Mouse (Mus musculus): ENCODE results near the gene Actrt2.

Actrt2 gene

GRCm38 (mm10) chr4:154667767-154668166 lies at the start of gene Actrt2:
TSS of gene Actrt2 (minus strand) at chr4:154667867.
- CTCF ChIA-PET = no interaction called here

GRCm38 (mm10) chr4:154709391-154710107 lies 41.9 kb upstream of the Actrt2 start:
- CTCF ChIA-PET = no interaction called here

- CTCF ChIA-PET = no interaction called here
These were observed 41.1 kb upstream of the Actrt2 start for GRCm38 (mm10) chr4:154708811-154709210.

GRCm38 (mm10) chr4:154708223-154708622 lies 40.6 kb upstream of the Actrt2 start:
- CTCF ChIA-PET = no interaction called here

- CTCF ChIA-PET = no interaction called here
These were observed 39.9 kb upstream of the Actrt2 start for GRCm38 (mm10) chr4:154707521-154707920.

GRCm38 (mm10) chr4:154706442-154706841 lies 38.8 kb upstream of the Actrt2 start:
- CTCF ChIA-PET = no interaction called here

- CTCF ChIA-PET = no interaction called here
These were observed 38.0 kb upstream of the Actrt2 start for GRCm38 (mm10) chr4:154705681-154706080.

- CTCF ChIA-PET = no interaction called here
These were observed 37.4 kb upstream of the Actrt2 start for GRCm38 (mm10) chr4:154705056-154705455.

GRCm38 (mm10) chr4:154704591-154704990 lies 36.9 kb upstream of the Actrt2 start:
- CTCF ChIA-PET = no interaction called here

- CTCF ChIA-PET = no interaction called here
These were observed 35.9 kb upstream of the Actrt2 start for GRCm38 (mm10) chr4:154703426-154704070.

GRCm38 (mm10) chr4:154702931-154703330 lies 35.3 kb upstream of the Actrt2 start:
- CTCF ChIA-PET = no interaction called here

GRCm38 (mm10) chr4:154702186-154702585 lies 34.5 kb upstream of the Actrt2 start:
- CTCF ChIA-PET = no interaction called here

- CTCF ChIA-PET = no interaction called here
These were observed 33.3 kb upstream of the Actrt2 start for GRCm38 (mm10) chr4:154700921-154701412.

- CTCF ChIA-PET = no interaction called here
These were observed 32.8 kb upstream of the Actrt2 start for GRCm38 (mm10) chr4:154700436-154700835.

- CTCF ChIA-PET = no interaction called here
These were observed 31.6 kb upstream of the Actrt2 start for GRCm38 (mm10) chr4:154699236-154699635.

GRCm38 (mm10) chr4:154698631-154699030 lies 31.0 kb upstream of the Actrt2 start:
- CTCF ChIA-PET = no interaction called here

- CTCF ChIA-PET = no interaction called here
These were observed 30.4 kb upstream of the Actrt2 start for GRCm38 (mm10) chr4:154698021-154698590.

GRCm38 (mm10) chr4:154697476-154697875 lies 29.8 kb upstream of the Actrt2 start:
- CTCF ChIA-PET = no interaction called here

- CTCF ChIA-PET = no interaction called here
These were observed 28.9 kb upstream of the Actrt2 start for GRCm38 (mm10) chr4:154696552-154696951.

GRCm38 (mm10) chr4:154696146-154696545 lies 28.5 kb upstream of the Actrt2 start:
- CTCF ChIA-PET = no interaction called here

GRCm38 (mm10) chr4:154694361-154694760 lies 26.7 kb upstream of the Actrt2 start:
- CTCF ChIA-PET = no interaction called here

GRCm38 (mm10) chr4:154693348-154694015 lies 25.8 kb upstream of the Actrt2 start:
- CTCF ChIA-PET = no interaction called here

Data from spleen, embryonic (tissue).